Comparison of ENCODE assay signal across 8 mouse cellular contexts in genomic region chr2:34646541-34646865, GRCm38 (mm10).
DNase-seq lines count a peak whose midpoint lies in the region; ATAC-seq and TF ChIP-seq lines count a peak whose summit lies in the region.

No protein-coding gene starts in this region.

- no peak for DNase-seq in kidney, postnatal 0 days (ENCODE audit: low spot score)
- DNase-seq in kidney, adult 2 months: no peak
- no peak for DNase-seq in intestine, embryonic 14.5 days (ENCODE audit: low spot score)
- DNase-seq in midbrain, postnatal 0 days (ENCODE audit: low spot score): peak; percentile 78
- DNase-seq in cerebellum, adult 9-10 months: no peak
- no peak for DNase-seq in left cerebral cortex, postnatal 10 days (ENCODE audit: extremely low spot score in 1 of 2, low spot score in 2 of 2)
- DNase-seq in layer of hippocampus, postnatal 36 days: no peak

- no peak overlapping the region for H3K27ac ChIP-seq in kidney, postnatal 0 days
- no peak overlapping the region for H3K27ac ChIP-seq in kidney, adult 2 months (ENCODE audit: insufficient read depth, low read depth, low read length)
- no peak overlapping the region for H3K27ac ChIP-seq in embryonic facial prominence, embryonic 13.5 days
- no peak overlapping the region for H3K27ac ChIP-seq in intestine, embryonic 14.5 days (ENCODE audit: low read depth)
- no peak overlapping the region for H3K27ac ChIP-seq in midbrain, postnatal 0 days (ENCODE audit: low read depth, low read length)

- H3K27me3 ChIP-seq in kidney, postnatal 0 days (ENCODE audit: insufficient read depth, low read length): no peaks in the 10 kb centered on the region
- H3K27me3 ChIP-seq in kidney, adult 2 months (replicated peaks; ENCODE audit: control insufficient read depth, insufficient read depth, low read length): no peaks in the 10 kb centered on the region
- peaks cover 6% of the 10 kb centered on the region; the same call in 1 of the 2 replicates for H3K27me3 ChIP-seq in embryonic facial prominence, embryonic 13.5 days
- no peaks in the 10 kb centered on the region for H3K27me3 ChIP-seq in intestine, embryonic 14.5 days (replicated peaks; ENCODE audit: control insufficient read depth, insufficient read depth, low read length)
- no peaks in the 10 kb centered on the region for H3K27me3 ChIP-seq in midbrain, postnatal 0 days (ENCODE audit: insufficient read depth, low read length)

- no peaks in the 10 kb centered on the region for H3K36me3 ChIP-seq in kidney, postnatal 0 days (ENCODE audit: insufficient read depth, low read length)
- H3K36me3 ChIP-seq in kidney, adult 2 months (ENCODE audit: control insufficient read depth, insufficient read depth, low read length): no peaks in the 10 kb centered on the region
- H3K36me3 ChIP-seq in embryonic facial prominence, embryonic 13.5 days: no peaks in the 10 kb centered on the region
- no peaks in the 10 kb centered on the region for H3K36me3 ChIP-seq in intestine, embryonic 14.5 days (ENCODE audit: control insufficient read depth, insufficient read depth, low read length)
- no peaks in the 10 kb centered on the region for H3K36me3 ChIP-seq in midbrain, postnatal 0 days (ENCODE audit: insufficient read depth, low read length)

- H3K4me2 ChIP-seq in kidney, postnatal 0 days (ENCODE audit: low read length): peak overlapping the region; percentile 81
- H3K4me2 ChIP-seq in embryonic facial prominence, embryonic 13.5 days: peak overlapping the region; percentile 64
- H3K4me2 ChIP-seq in intestine, embryonic 14.5 days (ENCODE audit: low read length): peak overlapping the region; percentile 57
- H3K4me2 ChIP-seq in midbrain, postnatal 0 days (ENCODE audit: low read depth, low read length, poor library complexity, severe bottlenecking): peak overlapping the region; percentile 61

- WGBS in kidney, postnatal 0 days: 13% methylated on average over 5 of the region's 5 CpGs
- WGBS in kidney, adult 2 months: 7% methylated on average over 5 of the region's 5 CpGs
- WGBS in embryonic facial prominence, embryonic 13.5 days: 9% methylated on average over 5 of the region's 5 CpGs
- 8% methylated on average over 5 of the region's 5 CpGs for WGBS in intestine, embryonic 14.5 days
- 15% methylated on average over 5 of the region's 5 CpGs for WGBS in midbrain, postnatal 0 days

- no peak for TF ChIP-seq POLR2A in kidney, adult 2 months (IDR thresholded peaks at IDR 0.05; ENCODE audit: low read depth, low read length)

- no peaks in the 10 kb centered on the region for H3K9me3 ChIP-seq in kidney, postnatal 0 days (replicated peaks; ENCODE audit: low read length)
- H3K9me3 ChIP-seq in embryonic facial prominence, embryonic 13.5 days: no peaks in the 10 kb centered on the region
- no peaks in the 10 kb centered on the region for H3K9me3 ChIP-seq in intestine, embryonic 14.5 days (ENCODE audit: control insufficient read depth, low read length)
- H3K9me3 ChIP-seq in midbrain, postnatal 0 days (ENCODE audit: low read length): no peaks in the 10 kb centered on the region

- peak overlapping the region; percentile 38 for H3K4me3 ChIP-seq in kidney, postnatal 0 days (replicated peaks; ENCODE audit: low read depth, low read length)
- H3K4me3 ChIP-seq in kidney, adult 2 months (ENCODE audit: insufficient read depth, low read depth, low read length): no peak overlapping the region
- peak overlapping the region; percentile 44 for H3K4me3 ChIP-seq in embryonic facial prominence, embryonic 13.5 days
- peak overlapping the region; percentile 34 for H3K4me3 ChIP-seq in intestine, embryonic 14.5 days (ENCODE audit: low read depth, low read length)
- H3K4me3 ChIP-seq in midbrain, postnatal 0 days (ENCODE audit: low read depth, low read length): peak overlapping the region; percentile 29; the same call in 1 of the 2 replicates

- ATAC-seq in kidney, postnatal 0 days (replicated peaks; ENCODE audit: low FRiP score, low read depth): no peak; the same call in 1 of the 2 replicates
- peak; percentile 75; the same call in 1 of the 2 replicates for ATAC-seq in embryonic facial prominence, embryonic 13.5 days (ENCODE audit: insufficient number of reproducible peaks, insufficient read depth, low FRiP score, low TSS enrichment, low read depth)
- ATAC-seq in intestine, embryonic 14.5 days (replicated peaks; ENCODE audit: low FRiP score, low TSS enrichment, low read depth): no peak
- ATAC-seq in midbrain, postnatal 0 days (ENCODE audit: low FRiP score): no peak; the same call in 1 of the 2 replicates

- no peak overlapping the region for H3K9ac ChIP-seq in kidney, postnatal 0 days (ENCODE audit: low read depth, low read length)
- no peak overlapping the region for H3K9ac ChIP-seq in embryonic facial prominence, embryonic 13.5 days
- no peak overlapping the region for H3K9ac ChIP-seq in intestine, embryonic 14.5 days (ENCODE audit: low read length)
- no peak overlapping the region for H3K9ac ChIP-seq in midbrain, postnatal 0 days (replicated peaks; ENCODE audit: low read length, poor library complexity, severe bottlenecking)

- no peak for TF ChIP-seq CTCF in kidney, postnatal 0 days (IDR thresholded peaks at IDR 0.05; ENCODE audit: low read depth)
- TF ChIP-seq CTCF in kidney, adult 2 months (conservative IDR thresholded peaks at IDR 0.05; ENCODE audit: insufficient read depth, insufficient read length, low read depth, low read length): no peak
- no peak for TF ChIP-seq CTCF in midbrain, postnatal 0 days (IDR thresholded peaks at IDR 0.05)

- H3K4me1 ChIP-seq in kidney, postnatal 0 days (replicated peaks; ENCODE audit: insufficient read depth, low read length): peaks cover 10% of the 10 kb centered on the region; the same call in 1 of the 2 replicates
- H3K4me1 ChIP-seq in kidney, adult 2 months (ENCODE audit: control insufficient read depth, insufficient read depth, low read length): no peaks in the 10 kb centered on the region
- H3K4me1 ChIP-seq in embryonic facial prominence, embryonic 13.5 days: peaks cover 9% of the 10 kb centered on the region
- peaks cover 6% of the 10 kb centered on the region for H3K4me1 ChIP-seq in intestine, embryonic 14.5 days (replicated peaks; ENCODE audit: control insufficient read depth, insufficient read depth, low read length)
- H3K4me1 ChIP-seq in midbrain, postnatal 0 days (ENCODE audit: insufficient read depth, low read length): peaks cover 3% of the 10 kb centered on the region; the same call in 1 of the 2 replicates

- intact Hi-C loops in left cerebral cortex, postnatal 10 days (cut with DNase I): loop anchor here (10.0 kb wide), 1 partner anchor 902 kb away; no protein-coding TSS in a partner anchor
